Mouse (Mus musculus): ENCODE measurements around the gene Btbd18. TPM values are rescaled to one million over a fixed set of nuclear protein-coding genes. Genes with fewer than 3 reads are reported as not detected.

Btbd18 gene
- polyA plus RNA-seq (2012): not detected in 2 replicates

DNA sequence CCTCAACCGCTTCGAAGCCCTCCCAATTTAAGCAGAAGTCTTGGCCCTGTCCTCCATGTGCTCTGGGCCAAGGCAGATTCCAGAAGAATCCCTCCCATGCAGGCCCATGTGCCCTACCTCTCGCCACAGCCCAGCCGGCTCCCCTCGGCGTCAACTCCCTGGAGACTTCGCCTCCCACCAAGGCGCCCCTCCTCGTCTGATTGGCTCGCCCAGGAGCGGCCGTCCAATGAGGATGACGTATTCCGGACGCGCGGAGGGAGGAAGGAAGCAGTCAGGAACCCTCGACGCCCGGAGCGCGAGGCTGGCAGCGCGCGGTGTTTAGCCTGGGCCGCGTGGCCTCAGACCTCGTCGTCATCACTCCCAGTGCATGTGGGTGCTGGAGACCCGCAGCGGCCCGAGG is at the start of gene Btbd18:
Btbd18 (plus strand) TSS at position 274 of the 400 bp plus-strand sequence.
- TF ChIP-seq TAL1 (IDR thresholded peaks at IDR 0.05; ENCODE audit: low read length) (no peak), GATA1 (IDR thresholded peaks at IDR 0.05; ENCODE audit: low read length) (no peak)
- Histone ChIP-seq H3K4me1 (ENCODE audit: control insufficient read depth) (no peaks in the 10 kb centered on the region), H3K27me3 (ENCODE audit: control insufficient read depth) (no peaks in the 10 kb centered on the region; the same call in 1 of the 2 replicates), H3K4me3 (replicated peaks) (no peak within 1 kb of the TSS), H3K9me3 (ENCODE audit: control insufficient read depth, low read length) (no peaks in the 10 kb centered on the region; the same call in 1 of the 2 replicates), H3K36me3 (ENCODE audit: control insufficient read depth) (no peaks in the 10 kb centered on the region)

DNA sequence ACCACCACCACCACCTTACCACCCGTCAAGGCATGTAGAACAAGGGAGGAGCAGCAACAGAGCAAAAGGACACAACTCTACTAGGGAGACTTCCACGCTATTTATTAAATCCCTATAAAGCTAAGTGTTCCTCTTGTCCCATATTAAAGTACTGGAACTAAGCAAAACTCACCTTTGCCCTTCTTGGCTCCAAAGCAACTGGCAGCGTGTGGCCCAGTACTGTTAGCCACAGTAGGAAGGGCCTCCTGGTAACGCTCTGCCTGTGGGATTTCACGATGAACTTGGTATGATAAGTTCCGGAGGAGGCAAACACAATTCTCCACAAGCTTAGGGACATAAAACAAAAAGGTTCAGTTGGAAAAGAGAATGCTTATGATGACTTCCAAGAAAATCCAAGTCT is 46.1 kb upstream of the Btbd18 start:
- H3K27me3 ChIP-seq (ENCODE audit: control insufficient read depth): no peaks in the 10 kb centered on the region
- TF ChIP-seq TAL1 (IDR thresholded peaks at IDR 0.05; ENCODE audit: low read length): no peak
- no peak for TF ChIP-seq GATA1 (IDR thresholded peaks at IDR 0.05; ENCODE audit: low read length)
- no peak overlapping the region for H3K4me3 ChIP-seq (replicated peaks)
- peaks cover 3% of the 10 kb centered on the region for H3K4me1 ChIP-seq (ENCODE audit: control insufficient read depth)
- H3K36me3 ChIP-seq (ENCODE audit: control insufficient read depth): peaks cover 90% of the 10 kb centered on the region
- no peaks in the 10 kb centered on the region for H3K9me3 ChIP-seq (ENCODE audit: control insufficient read depth, low read length)

DNA sequence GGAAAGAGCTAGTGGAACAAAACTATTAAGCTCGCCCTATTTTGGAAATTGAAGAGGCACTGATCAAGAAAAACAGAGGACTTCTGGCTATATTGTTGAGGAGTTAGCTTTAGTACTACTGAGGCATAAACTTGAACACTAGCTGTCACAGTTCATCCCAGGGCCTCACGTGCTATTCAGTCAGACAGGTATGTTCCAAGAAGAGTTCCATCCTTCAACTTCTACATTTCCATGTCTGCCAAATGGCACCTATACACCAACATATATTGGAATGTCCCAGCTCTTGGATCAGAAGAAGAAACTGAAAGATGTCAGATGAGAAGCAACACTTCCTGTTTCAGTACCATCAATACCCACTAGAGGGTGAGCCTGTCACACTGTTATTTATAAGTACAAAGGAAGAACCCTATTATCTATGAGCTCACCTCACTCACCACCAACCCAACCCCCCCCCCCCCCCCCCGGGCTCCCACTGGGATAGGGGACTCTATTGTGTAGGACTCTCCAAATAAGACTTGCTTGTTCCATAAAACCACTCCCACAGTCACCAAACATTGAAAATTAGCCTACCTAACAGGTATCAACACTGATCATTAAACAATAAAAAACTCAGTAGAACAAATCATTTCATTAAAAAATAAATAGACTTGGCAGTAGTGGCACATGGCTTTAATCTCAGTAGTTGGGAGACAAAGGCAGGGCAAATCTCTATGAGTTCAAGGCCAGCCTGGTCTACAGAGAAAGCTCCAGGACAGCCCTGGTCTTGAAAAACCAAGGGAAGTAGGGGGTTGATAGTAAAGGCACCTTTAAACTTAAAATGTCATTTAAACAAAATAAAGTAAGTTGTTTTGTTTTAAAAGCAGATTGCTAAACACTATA is 41.0 kb upstream of the Btbd18 start:
- H3K9me3 ChIP-seq (ENCODE audit: control insufficient read depth, low read length): no peaks in the 10 kb centered on the region
- TF ChIP-seq GATA1 (IDR thresholded peaks at IDR 0.05; ENCODE audit: low read length) (no peak), TAL1 (IDR thresholded peaks at IDR 0.05; ENCODE audit: low read length) (no peak)
- H3K4me1 ChIP-seq (ENCODE audit: control insufficient read depth): peaks cover 3% of the 10 kb centered on the region
- no peak overlapping the region for H3K4me3 ChIP-seq (replicated peaks)
- peaks cover 69% of the 10 kb centered on the region for H3K36me3 ChIP-seq (ENCODE audit: control insufficient read depth)
- H3K27me3 ChIP-seq (ENCODE audit: control insufficient read depth): no peaks in the 10 kb centered on the region

DNA sequence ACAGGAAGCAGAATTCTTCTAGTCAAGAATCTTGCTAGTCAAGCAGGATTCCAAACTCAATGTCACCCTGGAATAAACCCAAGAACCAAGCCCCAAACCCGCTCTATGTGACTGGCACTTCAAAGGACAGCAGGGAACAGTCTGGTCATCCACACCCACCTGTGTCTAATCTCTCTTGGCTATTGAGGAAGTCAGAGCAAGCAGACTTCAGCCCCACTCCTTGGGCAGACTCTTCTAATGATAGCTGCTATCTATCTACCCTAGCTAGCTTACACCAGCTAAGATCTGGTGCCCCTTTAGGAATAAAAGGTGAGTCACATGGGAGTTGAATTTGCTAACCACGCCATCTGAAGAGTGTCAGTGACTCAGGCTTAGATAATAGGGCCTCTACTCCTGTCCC is 40.0 kb upstream of the Btbd18 start:
- no peaks in the 10 kb centered on the region for H3K27me3 ChIP-seq (ENCODE audit: control insufficient read depth)
- no peak overlapping the region for H3K4me3 ChIP-seq (replicated peaks)
- TF ChIP-seq TAL1 (IDR thresholded peaks at IDR 0.05; ENCODE audit: low read length) (no peak), GATA1 (IDR thresholded peaks at IDR 0.05; ENCODE audit: low read length) (no peak)
- H3K4me1 ChIP-seq (ENCODE audit: control insufficient read depth): peaks cover 3% of the 10 kb centered on the region
- H3K36me3 ChIP-seq (ENCODE audit: control insufficient read depth): peaks cover 61% of the 10 kb centered on the region
- H3K9me3 ChIP-seq (ENCODE audit: control insufficient read depth, low read length): no peaks in the 10 kb centered on the region

- Histone ChIP-seq H3K36me3 (ENCODE audit: control insufficient read depth) (peaks cover 59% of the 10 kb centered on the region), H3K4me1 (ENCODE audit: control insufficient read depth) (peaks cover 5% of the 10 kb centered on the region), H3K9me3 (ENCODE audit: control insufficient read depth, low read length) (no peaks in the 10 kb centered on the region), H3K27me3 (ENCODE audit: control insufficient read depth) (no peaks in the 10 kb centered on the region), H3K4me3 (replicated peaks) (no peak overlapping the region)
- no peak for TF ChIP-seq GATA1 (IDR thresholded peaks at IDR 0.05; ENCODE audit: low read length)
- no peak for TF ChIP-seq TAL1 (IDR thresholded peaks at IDR 0.05; ENCODE audit: low read length)
Observed at GRCm38 (mm10) chr2:84619646-84620340, 39.1 kb upstream of the Btbd18 start.

- Histone ChIP-seq H3K9me3 (ENCODE audit: control insufficient read depth, low read length) (no peaks in the 10 kb centered on the region), H3K36me3 (ENCODE audit: control insufficient read depth) (peaks cover 34% of the 10 kb centered on the region), H3K27me3 (ENCODE audit: control insufficient read depth) (no peaks in the 10 kb centered on the region), H3K4me1 (ENCODE audit: control insufficient read depth) (peaks cover 3% of the 10 kb centered on the region), H3K4me3 (replicated peaks) (no peak overlapping the region)
- no peak for TF ChIP-seq TAL1 (IDR thresholded peaks at IDR 0.05; ENCODE audit: low read length)
- no peak for TF ChIP-seq GATA1 (IDR thresholded peaks at IDR 0.05; ENCODE audit: low read length)
Observed at GRCm38 (mm10) chr2:84622668-84623067, 36.2 kb upstream of the Btbd18 start.

DNA sequence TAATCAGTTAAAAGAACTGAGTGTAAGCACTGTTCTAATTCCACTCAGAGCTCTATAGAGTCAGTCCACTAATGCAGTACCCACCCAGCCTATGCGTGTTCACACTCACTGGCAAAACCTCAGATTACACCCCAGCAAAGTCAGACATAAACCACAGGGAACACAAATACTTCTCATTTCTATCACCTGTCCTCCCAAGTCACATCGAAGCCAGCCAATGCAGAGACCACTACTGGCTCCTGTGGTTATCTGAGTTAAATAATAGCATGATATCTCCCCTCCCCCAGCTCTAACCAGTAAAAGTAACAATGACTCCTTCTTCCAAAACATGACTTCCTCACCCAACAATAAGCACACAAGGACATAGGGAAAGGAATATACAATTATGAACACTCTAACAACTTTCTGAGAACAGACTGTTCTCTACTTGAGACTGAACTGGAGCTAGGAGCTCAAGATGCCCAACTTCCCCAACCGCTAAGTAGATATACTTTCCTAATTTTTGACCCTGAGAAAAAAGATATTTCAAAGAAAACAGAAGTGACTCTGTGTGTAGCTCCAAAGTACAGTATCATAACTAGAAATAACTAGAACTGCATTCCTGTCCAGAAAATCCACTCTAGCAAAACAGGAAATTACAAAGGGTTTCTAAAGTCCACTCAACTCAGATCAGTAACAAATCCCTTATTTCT is 35.3 kb upstream of the Btbd18 start:
- H3K4me3 ChIP-seq (replicated peaks): no peak overlapping the region
- H3K4me1 ChIP-seq (ENCODE audit: control insufficient read depth): peaks cover 2% of the 10 kb centered on the region; the same call in 1 of the 2 replicates
- no peaks in the 10 kb centered on the region for H3K27me3 ChIP-seq (ENCODE audit: control insufficient read depth)
- peaks cover 33% of the 10 kb centered on the region for H3K36me3 ChIP-seq (ENCODE audit: control insufficient read depth)
- no peaks in the 10 kb centered on the region for H3K9me3 ChIP-seq (ENCODE audit: control insufficient read depth, low read length)
- TF ChIP-seq GATA1 (IDR thresholded peaks at IDR 0.05; ENCODE audit: low read length) (no peak), TAL1 (IDR thresholded peaks at IDR 0.05; ENCODE audit: low read length) (no peak)

DNA sequence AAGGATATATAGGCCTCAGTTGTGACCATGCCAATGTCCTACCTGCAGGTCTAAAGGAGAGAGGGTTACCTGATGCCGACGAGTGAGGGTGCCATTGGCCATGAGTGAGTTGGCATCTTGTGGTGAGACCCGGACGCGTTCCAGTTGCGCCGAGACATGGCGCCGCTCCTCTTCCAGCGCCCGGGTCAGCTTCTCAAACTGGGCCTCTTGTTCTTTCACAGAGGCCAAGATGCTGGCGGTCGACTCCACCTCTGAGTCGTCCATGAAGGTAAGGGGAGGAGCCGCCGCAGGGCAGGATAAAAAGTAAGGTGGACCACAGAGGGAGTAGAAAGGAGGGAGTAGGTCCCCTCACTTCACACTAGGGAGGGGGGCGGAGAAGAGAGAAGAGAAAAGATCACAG is 34.7 kb upstream of the Btbd18 start:
- TF ChIP-seq GATA1 (IDR thresholded peaks at IDR 0.05; ENCODE audit: low read length) (no peak), TAL1 (IDR thresholded peaks at IDR 0.05; ENCODE audit: low read length) (no peak)
- peaks cover 31% of the 10 kb centered on the region for H3K36me3 ChIP-seq (ENCODE audit: control insufficient read depth)
- no peak overlapping the region for H3K4me3 ChIP-seq (replicated peaks)
- no peaks in the 10 kb centered on the region for H3K27me3 ChIP-seq (ENCODE audit: control insufficient read depth)
- H3K9me3 ChIP-seq (ENCODE audit: control insufficient read depth, low read length): no peaks in the 10 kb centered on the region
- peaks cover 2% of the 10 kb centered on the region; the same call in 1 of the 2 replicates for H3K4me1 ChIP-seq (ENCODE audit: control insufficient read depth)
